ENCODE assay signal across 37 mouse cellular contexts in the genomic region with DNA sequence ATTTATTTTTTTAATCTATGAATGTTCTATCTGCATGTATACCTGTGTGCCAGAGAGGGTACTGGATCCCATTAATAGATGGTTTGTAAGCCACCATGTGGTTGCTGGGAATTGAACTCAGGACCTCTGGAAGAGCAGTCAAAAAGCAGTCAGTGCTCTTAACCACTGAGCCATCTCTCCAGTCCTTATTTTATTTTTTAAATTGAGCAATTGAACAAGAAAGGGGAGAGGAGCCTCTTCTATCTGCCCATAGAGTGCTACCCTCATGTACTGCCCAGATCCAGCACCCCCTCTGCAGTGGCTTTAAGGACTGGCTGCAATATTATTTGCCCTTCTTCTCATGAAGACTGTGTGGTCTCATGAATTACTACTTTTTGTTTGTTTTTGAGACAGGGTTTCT. TPM values are rescaled to one million over a fixed set of nuclear protein-coding genes. Genes with fewer than 3 reads are reported as not detected.
"Had no signal": no experiment of that assay in that cellular context is flagged by ENCODE, and none has a peak within 500 bp of the region (broad histone marks: within the 10 kb centered on the region; RNA-seq: fewer than 3 reads in every experiment).

No protein-coding gene starts in this region.

- H3K27me3 ChIP-seq: limb, embryonic 13.5 days; limb, embryonic 15.5 days; liver, embryonic 13.5 days; liver, embryonic 15.5 days; lung, embryonic 15.5 days; midbrain, embryonic 13.5 days; midbrain, embryonic 15.5 days; neural tube, embryonic 12.5 days had no signal

- H3K9ac ChIP-seq: limb, embryonic 12.5 days; limb, embryonic 13.5 days; limb, embryonic 15.5 days; liver, embryonic 12.5 days; liver, embryonic 13.5 days; liver, embryonic 14.5 days; liver, embryonic 15.5 days; liver, postnatal 0 days; lung, embryonic 14.5 days; lung, embryonic 15.5 days; midbrain, embryonic 12.5 days; midbrain, embryonic 13.5 days; midbrain, embryonic 15.5 days; neural tube, embryonic 12.5 days had no signal

- H3K4me2 ChIP-seq: limb, embryonic 12.5 days; limb, embryonic 13.5 days; limb, embryonic 15.5 days; liver, embryonic 11.5 days; liver, embryonic 12.5 days; liver, embryonic 13.5 days; liver, embryonic 15.5 days; lung, embryonic 14.5 days; lung, embryonic 15.5 days; midbrain, embryonic 11.5 days; midbrain, embryonic 12.5 days; midbrain, embryonic 13.5 days; midbrain, embryonic 15.5 days; neural tube, embryonic 12.5 days had no signal

- H3K27ac ChIP-seq: limb, embryonic 10.5 days; limb, embryonic 12.5 days; limb, embryonic 13.5 days; limb, embryonic 15.5 days; liver, embryonic 12.5 days; liver, embryonic 13.5 days; liver, embryonic 14.5 days; liver, embryonic 15.5 days; lung, embryonic 15.5 days; macrophage; midbrain, embryonic 12.5 days; midbrain, embryonic 13.5 days; midbrain, embryonic 15.5 days; neural tube, embryonic 12.5 days had no signal

- H3K36me3 ChIP-seq: limb, embryonic 10.5 days; limb, embryonic 12.5 days; limb, embryonic 13.5 days; limb, embryonic 15.5 days; liver, embryonic 12.5 days; liver, embryonic 13.5 days; liver, embryonic 15.5 days; lung, embryonic 15.5 days; midbrain, embryonic 12.5 days; midbrain, embryonic 13.5 days; midbrain, embryonic 15.5 days; neural tube, embryonic 12.5 days had no signal

- H3K4me1 ChIP-seq: limb, embryonic 12.5 days; limb, embryonic 13.5 days; limb, embryonic 15.5 days; liver, embryonic 13.5 days; liver, embryonic 15.5 days; lung, embryonic 15.5 days; midbrain, embryonic 12.5 days; midbrain, embryonic 13.5 days; midbrain, embryonic 15.5 days; neural tube, embryonic 12.5 days had no signal

- ATAC-seq: liver, embryonic 12.5 days; liver, postnatal 0 days; lung, postnatal 0 days; midbrain, embryonic 13.5 days; midbrain, embryonic 15.5 days; midbrain, embryonic 16.5 days had no signal

- DNase-seq: left cerebral cortex, postnatal 4 days; liver; liver, embryonic 13.5 days; liver, postnatal 0 days; lung, adult 18-20 months; lung, adult 2 months; lung, embryonic 14.5 days; lung, postnatal 10 days; lung, postnatal 14 days; lung, postnatal 36 days; lung, postnatal 4 days; midbrain, embryonic 14.5 days had no signal

- H3K9me3 ChIP-seq: limb, embryonic 10.5 days; limb, embryonic 12.5 days; limb, embryonic 13.5 days; limb, embryonic 15.5 days; liver, embryonic 12.5 days; liver, embryonic 13.5 days; liver, embryonic 15.5 days; lung, embryonic 15.5 days; midbrain, embryonic 12.5 days; midbrain, embryonic 13.5 days; midbrain, embryonic 15.5 days; neural tube, embryonic 12.5 days had no signal

- H3K4me3 ChIP-seq: limb, embryonic 10.5 days; limb, embryonic 12.5 days; limb, embryonic 13.5 days; limb, embryonic 15.5 days; liver, embryonic 12.5 days; liver, embryonic 13.5 days; liver, embryonic 15.5 days; lung, embryonic 15.5 days; megakaryocyte, embryonic 14.5 days; midbrain, embryonic 12.5 days; midbrain, embryonic 13.5 days; midbrain, embryonic 15.5 days; myocyte; neural tube, embryonic 12.5 days had no signal

RNA-seq across cellular contexts. Expression of a gene that starts 26.5 kb away (rescaled TPM):
- total RNA-seq: megakaryocyte-erythroid progenitor cell, adult 5-6 weeks had no signal

RNA-seq across cellular contexts. Expression of a gene that starts 26.7 kb away (rescaled TPM):
- total RNA-seq: liver, adult 2 months; megakaryocyte progenitor cell, adult 5-6 weeks; megakaryocyte, adult 5-6 weeks; megakaryocyte-erythroid progenitor cell, adult 5-6 weeks; monocyte, adult 5-6 weeks had no signal
- polyA plus RNA-seq: liver, adult 2 months; liver, embryonic 11.5 days; liver, embryonic 13.5 days; liver, embryonic 14.5 days; liver, postnatal 0 days; macrophage; myocyte; neural tube, embryonic 11.5 days had no signal
